24 mouse cellular contexts compared by ENCODE assay signal in genomic region chr4:67963456-67963855, GRCm38 (mm10).
DNase-seq lines count a peak whose midpoint lies in the region; ATAC-seq lines count a peak whose summit lies in the region.
"Had no signal": no experiment of that assay in that cellular context is flagged by ENCODE, and none has a peak within 500 bp of the region (broad histone marks: within the 10 kb centered on the region; RNA-seq: fewer than 3 reads in every experiment).

No protein-coding gene starts in this region.

- DNase-seq in frontal cortex, postnatal 10 days (ENCODE audit: low spot score in 2 of 2), result no peak
- peak; percentile 5 to 22 for DNase-seq in frontal cortex, postnatal 36 days (ENCODE audit: low spot score in 2 of 2)
- DNase-seq in frontal cortex, postnatal 25 days (ENCODE audit: low spot score in 2 of 2), result no peak
- DNase-seq in left cerebral cortex, adult 18-20 months (ENCODE audit: low spot score in 2 of 2), result peak; percentile 3 to 15
- no peak for DNase-seq in left cerebral cortex, adult 8-10 months (ENCODE audit: low spot score in 2 of 2)
- DNase-seq in brain, adult 2 months (ENCODE audit: low read depth, low spot score), result peak; percentile 70
- DNase-seq: adrenal gland, adult 8-10 months; adrenal gland, postnatal 14 days; adrenal gland, postnatal 36 days; B cell, adult 2 months; cerebellum, adult 11 months; cerebellum, adult 18-20 months; cerebellum, adult 8-10 months; cerebellum, adult 9-11 months; cerebellum, postnatal 14 days; cerebellum, postnatal 36 days; embryo, embryonic 11 days had no signal

- ATAC-seq in frontal cortex, adult (ENCODE audit: low TSS enrichment), result peak; percentile 96
- no peak for ATAC-seq in erythroid progenitor cell, adult 5-6 weeks (replicated peaks; ENCODE audit: low FRiP score, poor library complexity, severe bottlenecking)
- ATAC-seq: activated CD4-positive, CD25-positive, alpha-beta regulatory T cell, adult 4 months; CD4-positive, CD25-positive, alpha-beta regulatory T cell, adult 4 months; forebrain, embryonic 14.5 days; forebrain, embryonic 16.5 days; Patski had no signal

Comparison
In these comparisons a context has a peak if more than half of its experiments do, and no peak if none do; other contexts are left out.
1. DNase-seq: peak in frontal cortex, postnatal 36 days (2 of 2), left cerebral cortex, adult 18-20 months (2 of 2) and brain, adult 2 months (single experiment); none in frontal cortex, postnatal 10 days (0 of 2), frontal cortex, postnatal 25 days (0 of 2) and left cerebral cortex, adult 8-10 months (0 of 2).